ENCODE assay signal across 21 mouse cellular contexts in genomic region chr2:4293726-4294125, GRCm38 (mm10).
A peak's percentile ranks its signal among the peaks of the same experiment; 100 is the strongest.
DNase-seq lines count a peak whose midpoint lies in the region; ATAC-seq lines count a peak whose summit lies in the region.
"Had no signal": no experiment of that assay in that cellular context is flagged by ENCODE, and none has a peak within 500 bp of the region (broad histone marks: within the 10 kb centered on the region; RNA-seq: fewer than 3 reads in every experiment).

No protein-coding gene starts in this region.

- H3K4me1 ChIP-seq in embryonic facial prominence, embryonic 10.5 days = peaks cover 35% of the 10 kb centered on the region
- H3K4me1 ChIP-seq in hindbrain, embryonic 13.5 days (replicated peaks) = peaks cover 21% of the 10 kb centered on the region

- peak overlapping the region; percentile 10; the same call in 1 of the 2 replicates for H3K27ac ChIP-seq in embryonic facial prominence, embryonic 10.5 days (replicated peaks)
- H3K27ac ChIP-seq in hindbrain, embryonic 13.5 days = no peak overlapping the region
- H3K27ac ChIP-seq: embryonic facial prominence, embryonic 12.5 days; forebrain, embryonic 13.5 days; forebrain, embryonic 15.5 days had no signal

- H3K36me3 ChIP-seq in embryonic facial prominence, embryonic 10.5 days (replicated peaks) = no peaks in the 10 kb centered on the region
- H3K36me3 ChIP-seq in hindbrain, embryonic 13.5 days = no peaks in the 10 kb centered on the region
- H3K36me3 ChIP-seq: embryonic facial prominence, embryonic 12.5 days; forebrain, embryonic 15.5 days; G1E had no signal

- no peak overlapping the region for H3K4me2 ChIP-seq in hindbrain, embryonic 13.5 days
- H3K4me2 ChIP-seq: embryonic facial prominence, embryonic 12.5 days; forebrain, embryonic 13.5 days; forebrain, embryonic 15.5 days had no signal

- ATAC-seq in hindbrain, embryonic 13.5 days (ENCODE audit: low FRiP score) = no peak
- ATAC-seq: activated CD4-positive, CD25-positive, alpha-beta regulatory T cell, adult 4 months; forebrain, embryonic 13.5 days; forebrain, embryonic 15.5 days; forebrain, postnatal 0 days; Patski had no signal

- H3K4me3 ChIP-seq in embryonic facial prominence, embryonic 10.5 days = no peak overlapping the region
- no peak overlapping the region for H3K4me3 ChIP-seq in hindbrain, embryonic 13.5 days
- H3K4me3 ChIP-seq: embryonic facial prominence, embryonic 12.5 days; forebrain, embryonic 13.5 days; forebrain, embryonic 15.5 days had no signal

- 90% methylated on average over 1 of the region's 1 CpGs for WGBS in embryonic facial prominence, embryonic 10.5 days
- WGBS in hindbrain, embryonic 13.5 days = 92% methylated on average over 1 of the region's 1 CpGs

- peak; percentile 52 for DNase-seq in ES-CJ7 (ENCODE audit: low read depth, low spot score)
- peak; percentile 57 for DNase-seq in R1 (ENCODE audit: low read depth, low spot score)
- no peak for DNase-seq in embryonic facial prominence, embryonic 10.5 days (ENCODE audit: low spot score)
- no peak for DNase-seq in ovary, postnatal 36 days (ENCODE audit: low spot score)
- DNase-seq: adrenal gland, adult 8-10 months; adrenal gland, postnatal 14 days; adrenal gland, postnatal 36 days; cerebellum, adult 11-12 months; cerebellum, adult 2 months; cerebellum, adult 9-10 months; cerebellum, postnatal 14 days; cerebellum, postnatal 36 days; embryo, embryonic 11 days; forebrain, postnatal 0 days had no signal

- H3K9ac ChIP-seq in hindbrain, embryonic 13.5 days = no peak overlapping the region
- H3K9ac ChIP-seq: embryonic facial prominence, embryonic 12.5 days; forebrain, embryonic 13.5 days; forebrain, embryonic 15.5 days; forebrain, postnatal 0 days had no signal

- H3K9me3 ChIP-seq in embryonic facial prominence, embryonic 10.5 days = no peaks in the 10 kb centered on the region
- H3K9me3 ChIP-seq in hindbrain, embryonic 13.5 days = no peaks in the 10 kb centered on the region
- H3K9me3 ChIP-seq: embryonic facial prominence, embryonic 12.5 days; forebrain, embryonic 13.5 days; forebrain, embryonic 15.5 days; G1E had no signal

- H3K27me3 ChIP-seq in embryonic facial prominence, embryonic 10.5 days (replicated peaks; ENCODE audit: low read depth, poor library complexity, severe bottlenecking) = no peaks in the 10 kb centered on the region
- no peaks in the 10 kb centered on the region for H3K27me3 ChIP-seq in hindbrain, embryonic 13.5 days
- H3K27me3 ChIP-seq: embryonic facial prominence, embryonic 12.5 days; forebrain, embryonic 13.5 days; forebrain, embryonic 15.5 days; Patski had no signal

Comparison
In these comparisons a context has a peak if more than half of its experiments do, and no peak if none do; other contexts are left out.
1. DNase-seq: peak in ES-CJ7 (single experiment) and R1 (single experiment); none in embryonic facial prominence, embryonic 10.5 days (single experiment) and ovary, postnatal 36 days (single experiment).